ENCODE assay signal across 8 mouse cellular contexts in the genomic region with DNA sequence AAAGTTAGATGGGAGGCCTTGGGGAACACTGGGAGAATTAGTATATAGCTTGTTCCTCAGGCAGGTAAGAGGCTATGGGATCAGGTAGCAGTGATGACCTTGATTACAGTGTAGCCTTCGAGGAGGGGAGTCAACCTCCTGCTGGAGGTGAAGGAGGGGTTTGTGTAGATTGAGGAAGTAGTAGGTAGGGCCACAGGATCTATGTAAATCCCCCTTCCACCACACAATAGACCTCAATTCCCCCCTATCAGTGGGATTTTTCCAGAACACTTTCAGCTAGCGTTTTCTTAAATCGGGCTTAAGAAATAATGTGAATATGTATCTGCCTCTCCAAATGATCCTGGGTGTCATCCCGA. TPM values are rescaled to one million over a fixed set of nuclear protein-coding genes. Genes with fewer than 3 reads are reported as not detected.
DNase-seq lines count a peak whose midpoint lies in the region; ATAC-seq and TF ChIP-seq lines count a peak whose summit lies in the region.

No protein-coding gene starts in this region.

- no peak for ATAC-seq in megakaryocyte, adult 5-6 weeks (ENCODE audit: poor library complexity, severe bottlenecking)
- ATAC-seq in limb, embryonic 11.5 days (ENCODE audit: insufficient number of reproducible peaks, low FRiP score, low TSS enrichment, low read depth): no peak

- H3K27ac ChIP-seq in cerebellum, adult 2 months (ENCODE audit: insufficient read depth, low read length): peak overlapping the region; percentile 43; the same call in 1 of the 2 replicates
- peak overlapping the region; percentile 77; the same call in 1 of the 2 replicates for H3K27ac ChIP-seq in limb, embryonic 11.5 days (replicated peaks; ENCODE audit: low read depth, low read length)
- H3K27ac ChIP-seq in small intestine, adult 2 months (ENCODE audit: insufficient read depth, low read depth, low read length): peak overlapping the region; percentile 59

- H3K9me3 ChIP-seq in megakaryocyte, embryonic 14.5 days: no peaks in the 10 kb centered on the region
- no peaks in the 10 kb centered on the region for H3K9me3 ChIP-seq in limb, embryonic 11.5 days (ENCODE audit: control insufficient read depth, low read length)

- H3K36me3 ChIP-seq in megakaryocyte, embryonic 14.5 days (replicated peaks; ENCODE audit: low read length): peaks cover 33% of the 10 kb centered on the region
- H3K36me3 ChIP-seq in limb, embryonic 11.5 days (ENCODE audit: control insufficient read depth, insufficient read depth, low read length): peaks cover 7% of the 10 kb centered on the region; the same call in 1 of the 2 replicates
- H3K36me3 ChIP-seq in small intestine, adult 2 months (ENCODE audit: control insufficient read depth, insufficient read depth, low read length): peaks cover 6% of the 10 kb centered on the region

- peaks cover 15% of the 10 kb centered on the region; the same call in 1 of the 2 replicates for H3K4me1 ChIP-seq in cerebellum, adult 2 months (ENCODE audit: control insufficient read depth, insufficient read depth, low read length)
- peaks cover 37% of the 10 kb centered on the region for H3K4me1 ChIP-seq in megakaryocyte, embryonic 14.5 days
- peaks cover 3% of the 10 kb centered on the region; the same call in 1 of the 2 replicates for H3K4me1 ChIP-seq in limb, embryonic 11.5 days (ENCODE audit: control insufficient read depth, insufficient read depth, low read length)
- peaks cover 11% of the 10 kb centered on the region; the same call in 1 of the 2 replicates for H3K4me1 ChIP-seq in small intestine, adult 2 months (ENCODE audit: control insufficient read depth, insufficient read depth, insufficient read length, low read length)

- no peak for TF ChIP-seq CTCF in cerebellum, adult 2 months (IDR thresholded peaks at IDR 0.05; ENCODE audit: borderline replicate concordance, insufficient read depth, low read depth, low read length)
- TF ChIP-seq CTCF in small intestine, adult 2 months (IDR thresholded peaks at IDR 0.05; ENCODE audit: extremely low read depth, insufficient read length, insufficient replicate concordance, low read depth, low read length): no peak

- peak overlapping the region; percentile 70 for H3K9ac ChIP-seq in limb, embryonic 11.5 days (ENCODE audit: low read length)

- WGBS in cerebellum, adult 2 months: 0% methylated on average over 4 of the region's 4 CpGs
- WGBS in limb, embryonic 11.5 days: under 1% methylated on average over 4 of the region's 4 CpGs
- 0% methylated on average over 4 of the region's 4 CpGs for WGBS in small intestine, adult 2 months

- TF ChIP-seq POLR2A in cerebellum, adult 2 months (IDR thresholded peaks at IDR 0.05; ENCODE audit: borderline replicate concordance, insufficient read depth, low read length): no peak
- no peak for TF ChIP-seq POLR2A in small intestine, adult 2 months (IDR thresholded peaks at IDR 0.05; ENCODE audit: low read depth, low read length)

- no peak for DNase-seq in cerebellum, adult 2 months
- no peak for DNase-seq in cerebellum, postnatal 10 days
- no peak for DNase-seq in limb, embryonic 11.5 days (ENCODE audit: low spot score)
- no peak for DNase-seq in spleen, postnatal 14 days (ENCODE audit: low spot score in 2 of 2)
- no peak for DNase-seq in cerebellum, adult 9-11 months

- H3K27me3 ChIP-seq in cerebellum, adult 2 months (ENCODE audit: control insufficient read depth, insufficient read depth, low read length): no peaks in the 10 kb centered on the region
- no peaks in the 10 kb centered on the region for H3K27me3 ChIP-seq in megakaryocyte, embryonic 14.5 days (replicated peaks)
- no peaks in the 10 kb centered on the region for H3K27me3 ChIP-seq in limb, embryonic 11.5 days (ENCODE audit: control insufficient read depth, insufficient read depth, low read length)
- no peaks in the 10 kb centered on the region for H3K27me3 ChIP-seq in small intestine, adult 2 months (ENCODE audit: control insufficient read depth, insufficient read depth, low read length)

- H3K4me2 ChIP-seq in limb, embryonic 11.5 days (ENCODE audit: low read depth, severe bottlenecking): peak overlapping the region; percentile 74

- H3K4me3 ChIP-seq in cerebellum, adult 2 months (replicated peaks; ENCODE audit: insufficient read depth, low read depth, low read length): peak overlapping the region; percentile 61
- peak overlapping the region; percentile 99 for H3K4me3 ChIP-seq in megakaryocyte, embryonic 14.5 days (replicated peaks)
- peak overlapping the region; percentile 39 for H3K4me3 ChIP-seq in limb, embryonic 11.5 days (ENCODE audit: low read depth, low read length)
- H3K4me3 ChIP-seq in small intestine, adult 2 months (ENCODE audit: low read depth, low read length): peak overlapping the region; percentile 50

RNA-seq across cellular contexts. Expression of a gene that starts 0.6 kb away (rescaled TPM):
- 33.9 and 37.3 TPM in 2 replicates for polyA plus RNA-seq in cerebellum, adult 2 months (2012; rRNA removed)
- polyA plus RNA-seq in megakaryocyte, embryonic 14.5 days (2012; ENCODE audit: insufficient read depth, low replicate concordance): 19.2 and 43.3 TPM in 2 replicates
- 24.3 and 24.9 TPM in 2 replicates for total RNA-seq in megakaryocyte, adult 5-6 weeks (2015)
- 28.5 and 35.8 TPM in 2 replicates for total RNA-seq in megakaryocyte, adult 5-6 weeks (2017)
- polyA plus RNA-seq in limb, embryonic 11.5 days (2014; fragmentation: Nextera tagmentation; extraction: Ambion mirVana): 23.8 and 25.9 TPM in 2 replicates
- polyA plus RNA-seq in small intestine, adult 2 months (2012; rRNA removed): 13.9 and 24.5 TPM in 2 replicates

RNA-seq across cellular contexts. Expression of a gene that starts 20.2 kb away (rescaled TPM):
- polyA plus RNA-seq in cerebellum, adult 2 months (2012; rRNA removed): 2.1 and 2.2 TPM in 2 replicates
- polyA plus RNA-seq in megakaryocyte, embryonic 14.5 days (2012; ENCODE audit: insufficient read depth, low replicate concordance): not detected in 2 replicates
- not detected in 2 replicates for total RNA-seq in megakaryocyte, adult 5-6 weeks (2015)
- total RNA-seq in megakaryocyte, adult 5-6 weeks (2017): not detected in 2 replicates
- polyA plus RNA-seq in limb, embryonic 11.5 days (2014; fragmentation: Nextera tagmentation; extraction: Ambion mirVana): 0.85 and 1.8 TPM in 2 replicates
- polyA plus RNA-seq in small intestine, adult 2 months (2012; rRNA removed): 0.05 TPM in 1 of 2 replicates, not detected in the other

RNA-seq across cellular contexts. Expression of a gene that starts 30.0 kb away (rescaled TPM):
- 0.16 TPM in 2 replicates for polyA plus RNA-seq in cerebellum, adult 2 months (2012; rRNA removed)
- polyA plus RNA-seq in megakaryocyte, embryonic 14.5 days (2012; ENCODE audit: insufficient read depth, low replicate concordance): not detected in 2 replicates
- not detected in 2 replicates for total RNA-seq in megakaryocyte, adult 5-6 weeks (2015)
- total RNA-seq in megakaryocyte, adult 5-6 weeks (2017): not detected in 2 replicates
- not detected in 2 replicates for polyA plus RNA-seq in limb, embryonic 11.5 days (2014; fragmentation: Nextera tagmentation; extraction: Ambion mirVana)
- not detected in 2 replicates for polyA plus RNA-seq in small intestine, adult 2 months (2012; rRNA removed)

RNA-seq across cellular contexts. Expression of a gene that starts 30.2 kb away (rescaled TPM):
- 0.67 and 0.92 TPM in 2 replicates for polyA plus RNA-seq in cerebellum, adult 2 months (2012; rRNA removed)
- polyA plus RNA-seq in megakaryocyte, embryonic 14.5 days (2012; ENCODE audit: insufficient read depth, low replicate concordance): 2.1 TPM in 1 of 2 replicates, not detected in the other
- total RNA-seq in megakaryocyte, adult 5-6 weeks (2015): not detected in 2 replicates
- not detected in 2 replicates for total RNA-seq in megakaryocyte, adult 5-6 weeks (2017)
- not detected in 2 replicates for polyA plus RNA-seq in limb, embryonic 11.5 days (2014; fragmentation: Nextera tagmentation; extraction: Ambion mirVana)
- polyA plus RNA-seq in small intestine, adult 2 months (2012; rRNA removed): not detected in 2 replicates

RNA-seq across cellular contexts. Expression of a gene that starts 52.6 kb away (rescaled TPM):
- polyA plus RNA-seq in cerebellum, adult 2 months (2012; rRNA removed): 68.0 and 70.0 TPM in 2 replicates
- polyA plus RNA-seq in megakaryocyte, embryonic 14.5 days (2012; ENCODE audit: insufficient read depth, low replicate concordance): 5.0 and 61.7 TPM in 2 replicates
- total RNA-seq in megakaryocyte, adult 5-6 weeks (2015): 28.5 and 32.6 TPM in 2 replicates
- 25.4 and 29.3 TPM in 2 replicates for total RNA-seq in megakaryocyte, adult 5-6 weeks (2017)
- 1,590 and 1,591 TPM in 2 replicates for polyA plus RNA-seq in limb, embryonic 11.5 days (2014; fragmentation: Nextera tagmentation; extraction: Ambion mirVana)
- polyA plus RNA-seq in small intestine, adult 2 months (2012; rRNA removed): 7.7 and 37.3 TPM in 2 replicates

Comparison
In these comparisons a context has a peak if more than half of its experiments do, and no peak if none do; other contexts are left out.
1. H3K4me3 ChIP-seq: peak in every context shown above with its lines; median percentile 99 in megakaryocyte, embryonic 14.5 days; 61 in cerebellum, adult 2 months; 50 in small intestine, adult 2 months; 39 in limb, embryonic 11.5 days.